Mouse (Mus musculus) midbrain, embryonic 14.5 days (tissue): Measurements from ENCODE around the gene Dr1. TPM values are rescaled to one million over a fixed set of nuclear protein-coding genes. Genes with fewer than 3 reads are reported as not detected.
"Not testable (repeated sequence)": the region's sequence is repeated elsewhere in the genome, so short reads cannot be mapped to it uniquely, and the experiment has no call there.

Source experiments
- ATAC-seq: fragments of 200-750 bp; cut with Nextera tagmentation; 2 replicates; pipeline ENCODE4 v1.8.0; 2017; ENCODE audit warnings: moderate number of reproducible peaks, moderate library complexity; ENCODE audit not compliant: low FRiP score, low TSS enrichment
- DNase-seq: peaks from one replicate; pipeline ENCODE4 v3.0.0-alpha.2; 2015
- H3K27ac ChIP-seq: fragments of 300-500 bp; sonication (generic); replicated peaks from 2 replicates; pipeline ENCODE4 v1.5.1; 2014; ENCODE audit warnings: mild to moderate bottlenecking, low read depth, low read length, moderate library complexity
- H3K27me3 ChIP-seq: fragments of 300-500 bp; sonication (generic); 2 replicates; pipeline ENCODE4 v1.6.1; 2014; ENCODE audit warnings: low read length, control low read depth, mixed read lengths; ENCODE audit not compliant: control insufficient read depth, insufficient read depth
- H3K36me3 ChIP-seq: fragments of 300-500 bp; sonication (generic); 2 replicates; pipeline ENCODE4 v1.6.1; 2014; ENCODE audit warnings: low read length, control low read depth; ENCODE audit not compliant: control insufficient read depth, insufficient read depth
- H3K4me1 ChIP-seq: fragments of 300-500 bp; sonication (generic); 2 replicates; pipeline ENCODE4 v1.6.1; 2014; ENCODE audit warnings: mild to moderate bottlenecking, antibody characterized with exemption, low read length, control low read depth; ENCODE audit not compliant: control insufficient read depth, insufficient read depth
- H3K4me2 ChIP-seq: fragments of 300-500 bp; sonication (generic); 2 replicates; pipeline ENCODE4 v1.6.1; 2014; ENCODE audit warnings: mild to moderate bottlenecking, low read length, moderate library complexity
- H3K4me3 ChIP-seq: fragments of 300-500 bp; sonication (generic); replicated peaks from 2 replicates; pipeline ENCODE4 v1.5.1; 2014; ENCODE audit warnings: low read depth, low read length
- H3K9ac ChIP-seq: fragments of 300-500 bp; sonication (generic); replicated peaks from 2 replicates; pipeline ENCODE4 v1.6.1; 2014; ENCODE audit warnings: mild to moderate bottlenecking, low read length, moderate library complexity
- H3K9me3 ChIP-seq: fragments of 300-500 bp; sonication (generic); 2 replicates; pipeline ENCODE4 v1.6.1; 2016; ENCODE audit warnings: low read length, control low read depth, mixed read lengths; ENCODE audit not compliant: control insufficient read depth
- WGBS: fragments of 180-500 bp; shearing (Covaris S2); extraction: QIAGEN DNeasy Blood & Tissue Kit; methylation state at CpG from one replicate; pipeline ENCODE4 v1.1.7; 2014; 5-methylcytosine and 5-hydroxymethylcytosine counted together
- polyA plus RNA-seq: library from polyadenylated mRNA; unstranded; fragments of >200 nt; fragmentation: Nextera tagmentation; extraction: Ambion mirVana; gene quantifications from 2 replicates; pipeline ENCODE4 v1.2.1, GENCODE M21; 2014

Gene Dr1
- polyA plus RNA-seq: 43.2 and 55.0 TPM in 2 replicates

- H3K4me2 ChIP-seq: peak within 1 kb of the TSS; percentile 93
- no peaks in the 10 kb centered on the region for H3K9me3 ChIP-seq
- ATAC-seq (peak; percentile 98), DNase-seq (peak; percentile 96)
- H3K9ac ChIP-seq: peak within 1 kb of the TSS; percentile 94
- WGBS: 3% methylated on average over 51 of the region's 55 CpGs
- no peaks in the 10 kb centered on the region for H3K27me3 ChIP-seq
- peaks cover 26% of the 10 kb centered on the region for H3K4me1 ChIP-seq
- 0 out of 2 replicates have a peak, but pooled peaks cover 5% of the 10 kb centered on the region for H3K36me3 ChIP-seq
- peak within 1 kb of the TSS; percentile 94 for H3K4me3 ChIP-seq
- H3K27ac ChIP-seq: peak within 1 kb of the TSS; percentile 93
Observed at GRCm38 (mm10) chr5:108268127-108269062, at the start of gene Dr1. Gene Dr1 (plus strand): TSS chr5:108268897.

- H3K27ac ChIP-seq: no peak overlapping the region
- H3K27me3 ChIP-seq: no peaks in the 10 kb centered on the region
- no peaks in the 10 kb centered on the region for H3K9me3 ChIP-seq
- no peak overlapping the region for H3K4me3 ChIP-seq
- ATAC-seq (no peak), DNase-seq (no peak)
- no peak overlapping the region for H3K4me2 ChIP-seq
- H3K9ac ChIP-seq: no peak overlapping the region
- no peaks in the 10 kb centered on the region for H3K36me3 ChIP-seq
- no peaks in the 10 kb centered on the region for H3K4me1 ChIP-seq
Observed at GRCm38 (mm10) chr5:108224077-108224476, 44.6 kb upstream of the Dr1 start.

- Histone ChIP-seq H3K27me3 (no peaks in the 10 kb centered on the region), H3K27ac (no peak overlapping the region), H3K9ac (no peak overlapping the region), H3K4me1 (no peaks in the 10 kb centered on the region), H3K4me3 (no peak overlapping the region), H3K9me3 (no peaks in the 10 kb centered on the region), H3K4me2 (no peak overlapping the region), H3K36me3 (no peaks in the 10 kb centered on the region)
- ATAC-seq (no peak), DNase-seq (no peak)
Observed at GRCm38 (mm10) chr5:108226159-108226558, 42.5 kb upstream of the Dr1 start.

GRCm38 (mm10) chr5:108246314-108246765 is 22.4 kb upstream of the Dr1 start:
- Histone ChIP-seq H3K27ac (no peak overlapping the region), H3K36me3 (no peaks in the 10 kb centered on the region), H3K27me3 (no peaks in the 10 kb centered on the region), H3K4me1 (no peaks in the 10 kb centered on the region), H3K4me3 (no peak overlapping the region), H3K9ac (no peak overlapping the region), H3K4me2 (no peak overlapping the region), H3K9me3 (no peaks in the 10 kb centered on the region)
- 76% methylated on average over 3 of the region's 3 CpGs for WGBS
- DNase-seq (no peak), ATAC-seq (no peak)

- H3K27me3 ChIP-seq: no peaks in the 10 kb centered on the region
- no peak overlapping the region for H3K4me2 ChIP-seq
- H3K9ac ChIP-seq: no peak overlapping the region
- no peaks in the 10 kb centered on the region for H3K4me1 ChIP-seq
- H3K9me3 ChIP-seq: no peaks in the 10 kb centered on the region
- H3K27ac ChIP-seq: no peak overlapping the region
- ATAC-seq: no peak
- 68% methylated on average over 2 of the region's 2 CpGs for WGBS
- no peak overlapping the region for H3K4me3 ChIP-seq
- H3K36me3 ChIP-seq: no peaks in the 10 kb centered on the region
- no peak for DNase-seq
Observed at GRCm38 (mm10) chr5:108250033-108250432, 18.7 kb upstream of the Dr1 start.

GRCm38 (mm10) chr5:108255259-108255658 is 13.4 kb upstream of the Dr1 start:
- H3K9me3 ChIP-seq: no peaks in the 10 kb centered on the region
- H3K4me2 ChIP-seq: no peak overlapping the region
- H3K27me3 ChIP-seq: no peaks in the 10 kb centered on the region
- no peak for DNase-seq
- WGBS: 89% methylated on average over 5 of the region's 5 CpGs
- no peak overlapping the region for H3K4me3 ChIP-seq
- H3K36me3 ChIP-seq: no peaks in the 10 kb centered on the region
- no peak overlapping the region for H3K9ac ChIP-seq
- H3K27ac ChIP-seq: no peak overlapping the region
- no peaks in the 10 kb centered on the region for H3K4me1 ChIP-seq
- ATAC-seq: no peak

GRCm38 (mm10) chr5:108262722-108263121 is 6.0 kb upstream of the Dr1 start:
- WGBS: 57% methylated on average over 4 of the region's 4 CpGs
- no peaks in the 10 kb centered on the region; the same call in 1 of the 2 replicates for H3K4me1 ChIP-seq
- no peak overlapping the region for H3K27ac ChIP-seq
- peak; percentile 7 for DNase-seq
- no peaks in the 10 kb centered on the region for H3K27me3 ChIP-seq
- H3K9me3 ChIP-seq: no peaks in the 10 kb centered on the region
- H3K36me3 ChIP-seq: no peaks in the 10 kb centered on the region
- no peak overlapping the region for H3K4me3 ChIP-seq
- H3K9ac ChIP-seq: no peak overlapping the region
- ATAC-seq: no peak
- no peak overlapping the region for H3K4me2 ChIP-seq

GRCm38 (mm10) chr5:108263785-108264184 is 4.9 kb upstream of the Dr1 start:
- not testable (repeated sequence) for H3K4me1 ChIP-seq, H3K9ac ChIP-seq, H3K9me3 ChIP-seq, H3K27me3 ChIP-seq, DNase-seq, H3K4me2 ChIP-seq, H3K36me3 ChIP-seq, H3K4me3 ChIP-seq, H3K27ac ChIP-seq, ATAC-seq
- 78% methylated on average over 1 of the region's 1 CpGs for WGBS

GRCm38 (mm10) chr5:108266990-108267389 is 1.7 kb upstream of the Dr1 start:
- Histone ChIP-seq H3K4me2 (no peak overlapping the region), H3K4me3 (no peak overlapping the region), H3K9ac (no peak overlapping the region), H3K27me3 (no peaks in the 10 kb centered on the region), H3K36me3 (no peaks in the 10 kb centered on the region), H3K4me1 (peaks cover 22% of the 10 kb centered on the region), H3K27ac (no peak overlapping the region), H3K9me3 (no peaks in the 10 kb centered on the region)
- no peak for DNase-seq
- no peak for ATAC-seq
